Mouse (Mus musculus): ENCODE data around the gene Rnf141. TPM values are rescaled to one million over a fixed set of nuclear protein-coding genes. Genes with fewer than 3 reads are reported as not detected.

The Rnf141 gene
- polyA plus RNA-seq, 1 experiment: 16.6 TPM

DNA sequence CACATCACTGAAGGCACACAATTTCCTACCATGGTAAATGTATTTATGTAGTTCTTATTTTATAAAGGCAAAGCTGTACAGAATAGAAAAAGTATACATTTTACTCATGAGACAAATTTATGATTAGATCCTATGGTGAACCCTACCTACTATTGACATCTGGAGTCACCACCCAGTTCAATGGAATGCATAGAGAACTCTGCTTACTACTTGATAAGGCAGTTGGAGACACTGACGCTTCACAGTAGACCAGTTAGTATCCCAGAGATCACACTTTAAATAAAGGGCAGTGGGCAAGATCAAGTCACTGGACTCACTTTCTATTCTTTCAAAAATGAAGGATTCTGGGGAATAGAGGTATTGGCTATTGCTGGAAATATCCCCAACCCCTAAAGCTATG is 30.3 kb downstream of the Rnf141 start:
- 100% methylated on average over 1 of the region's 1 CpGs for WGBS
- no peaks in the 10 kb centered on the region for H3K27me3 ChIP-seq (ENCODE audit: control insufficient read depth, insufficient read depth, low read length)
- no peak for TF ChIP-seq POLR2A (IDR thresholded peaks at IDR 0.05; ENCODE audit: control insufficient read depth, extremely low read depth, insufficient read depth, low read length, poor library complexity)
- TF ChIP-seq CTCF (IDR thresholded peaks at IDR 0.05; ENCODE audit: borderline replicate concordance, control insufficient read depth, extremely low read depth, insufficient read depth, low read length, poor library complexity): no peak
- H3K4me1 ChIP-seq (replicated peaks; ENCODE audit: control insufficient read depth, insufficient read depth, low read length): no peaks in the 10 kb centered on the region
- H3K36me3 ChIP-seq (ENCODE audit: control insufficient read depth, insufficient read depth, low read length): no peaks in the 10 kb centered on the region
- H3K4me3 ChIP-seq (ENCODE audit: control insufficient read depth, insufficient read depth, low read length): no peak overlapping the region
- no peak for DNase-seq
- no peak overlapping the region for H3K27ac ChIP-seq (ENCODE audit: control insufficient read depth, insufficient read depth, low read length)

DNA sequence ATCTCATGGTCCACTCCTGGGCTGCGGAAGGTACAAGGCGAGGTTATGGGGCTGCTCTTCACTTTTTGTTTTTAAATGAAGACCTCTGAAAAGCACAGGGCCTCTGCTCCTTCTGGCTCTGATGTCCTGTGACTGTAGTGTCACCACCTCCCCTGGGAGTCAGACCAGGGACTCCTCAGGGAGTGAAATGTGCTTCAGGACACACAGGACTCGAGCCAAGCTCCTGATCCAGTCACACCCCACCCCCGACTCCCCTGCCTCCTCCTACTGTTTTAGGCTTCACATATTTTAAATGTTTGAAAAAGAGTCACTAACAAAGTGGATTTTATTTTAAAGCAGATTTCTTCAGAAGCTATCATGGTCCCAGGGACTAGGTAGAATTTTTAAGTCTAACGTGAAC is 32.7 kb downstream of the Rnf141 start:
- Histone ChIP-seq H3K4me3 (ENCODE audit: control insufficient read depth, insufficient read depth, low read length) (no peak overlapping the region), H3K36me3 (ENCODE audit: control insufficient read depth, insufficient read depth, low read length) (no peaks in the 10 kb centered on the region), H3K27ac (ENCODE audit: control insufficient read depth, insufficient read depth, low read length) (no peak overlapping the region), H3K27me3 (ENCODE audit: control insufficient read depth, insufficient read depth, low read length) (no peaks in the 10 kb centered on the region), H3K4me1 (replicated peaks; ENCODE audit: control insufficient read depth, insufficient read depth, low read length) (no peaks in the 10 kb centered on the region)
- no peak for DNase-seq
- 93% methylated on average over 5 of the region's 5 CpGs for WGBS
- TF ChIP-seq CTCF (IDR thresholded peaks at IDR 0.05; ENCODE audit: borderline replicate concordance, control insufficient read depth, extremely low read depth, insufficient read depth, low read length, poor library complexity) (no peak), POLR2A (IDR thresholded peaks at IDR 0.05; ENCODE audit: control insufficient read depth, extremely low read depth, insufficient read depth, low read length, poor library complexity) (no peak)

DNA sequence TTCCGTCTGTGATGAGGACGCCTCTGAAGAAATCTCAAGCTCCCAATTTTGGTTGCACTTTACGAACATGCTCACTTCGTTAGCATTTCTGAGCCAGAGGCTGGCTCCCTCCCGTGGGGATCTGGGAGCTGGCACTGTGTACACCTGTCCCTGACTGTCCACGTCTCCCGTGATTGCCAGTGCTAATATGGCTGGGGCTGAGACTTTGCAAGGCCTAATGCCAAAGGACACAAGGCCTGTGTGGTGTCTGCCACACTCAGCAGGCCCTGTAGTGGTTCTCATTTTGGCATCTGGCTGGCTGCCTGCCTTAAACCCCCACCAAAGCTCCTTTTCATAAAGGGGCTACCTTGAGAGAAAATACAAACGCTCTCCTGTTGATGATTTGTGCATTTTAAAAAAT is 33.3 kb downstream of the Rnf141 start:
- Histone ChIP-seq H3K4me3 (ENCODE audit: control insufficient read depth, insufficient read depth, low read length) (no peak overlapping the region), H3K27me3 (ENCODE audit: control insufficient read depth, insufficient read depth, low read length) (no peaks in the 10 kb centered on the region), H3K27ac (ENCODE audit: control insufficient read depth, insufficient read depth, low read length) (no peak overlapping the region), H3K4me1 (replicated peaks; ENCODE audit: control insufficient read depth, insufficient read depth, low read length) (no peaks in the 10 kb centered on the region), H3K36me3 (ENCODE audit: control insufficient read depth, insufficient read depth, low read length) (no peaks in the 10 kb centered on the region)
- TF ChIP-seq POLR2A (IDR thresholded peaks at IDR 0.05; ENCODE audit: control insufficient read depth, extremely low read depth, insufficient read depth, low read length, poor library complexity) (no peak), CTCF (IDR thresholded peaks at IDR 0.05; ENCODE audit: borderline replicate concordance, control insufficient read depth, extremely low read depth, insufficient read depth, low read length, poor library complexity) (no peak)
- 95% methylated on average over 8 of the region's 8 CpGs for WGBS
- no peak for DNase-seq

DNA sequence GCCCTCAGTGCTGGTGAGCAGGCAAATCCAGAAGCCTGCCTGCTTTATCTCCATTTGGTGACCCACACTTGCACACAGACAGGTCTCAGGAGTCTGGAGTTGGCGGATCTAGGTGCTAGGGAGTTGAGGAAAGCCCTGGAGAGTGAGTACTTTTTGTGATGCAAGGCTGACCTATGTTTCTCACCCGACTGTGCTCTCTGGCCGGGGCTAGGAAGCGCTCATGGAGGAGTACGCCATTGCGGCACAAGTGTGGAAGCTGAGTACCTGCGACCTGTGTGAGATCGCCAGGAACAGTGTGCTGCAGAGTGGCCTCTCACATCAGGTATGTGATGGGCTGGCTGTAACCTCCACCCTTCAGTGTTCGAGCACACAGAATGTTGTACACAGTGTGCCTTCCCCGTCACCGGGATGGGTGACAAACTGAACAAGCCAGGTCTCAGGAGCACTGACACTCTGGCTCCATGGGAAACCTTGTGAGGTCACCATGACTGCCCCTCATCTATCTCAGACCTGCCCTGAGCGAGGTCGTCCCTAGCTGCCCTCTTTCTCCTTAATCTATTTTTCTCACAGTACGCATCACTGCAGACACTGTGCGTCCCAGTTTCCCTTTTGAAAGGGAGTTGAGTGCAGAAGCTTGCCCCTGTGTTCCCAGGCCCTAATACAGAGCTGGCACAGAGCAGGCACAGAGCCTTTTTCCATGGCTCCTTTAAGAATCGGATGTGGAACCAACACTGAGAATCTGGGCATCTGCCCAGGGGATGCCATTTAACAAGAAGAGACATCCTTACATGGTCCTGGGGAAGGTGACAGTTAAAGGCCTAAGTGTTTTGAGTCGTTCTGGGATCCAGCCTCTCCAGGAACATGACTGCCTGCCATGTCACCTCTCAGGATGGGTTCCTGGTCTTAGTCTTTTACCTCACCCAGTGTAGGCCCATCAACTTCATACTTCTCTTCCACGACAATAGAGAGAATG is 34.4 kb downstream of the Rnf141 start:
- no peak overlapping the region for H3K27ac ChIP-seq (ENCODE audit: control insufficient read depth, insufficient read depth, low read length)
- H3K4me3 ChIP-seq (ENCODE audit: control insufficient read depth, insufficient read depth, low read length): no peak overlapping the region
- no peaks in the 10 kb centered on the region for H3K36me3 ChIP-seq (ENCODE audit: control insufficient read depth, insufficient read depth, low read length)
- no peak for TF ChIP-seq POLR2A (IDR thresholded peaks at IDR 0.05; ENCODE audit: control insufficient read depth, extremely low read depth, insufficient read depth, low read length, poor library complexity)
- TF ChIP-seq CTCF (IDR thresholded peaks at IDR 0.05; ENCODE audit: borderline replicate concordance, control insufficient read depth, extremely low read depth, insufficient read depth, low read length, poor library complexity): no peak
- no peaks in the 10 kb centered on the region for H3K4me1 ChIP-seq (replicated peaks; ENCODE audit: control insufficient read depth, insufficient read depth, low read length)
- no peaks in the 10 kb centered on the region for H3K27me3 ChIP-seq (ENCODE audit: control insufficient read depth, insufficient read depth, low read length)
- 96% methylated on average over 18 of the region's 18 CpGs for WGBS
- DNase-seq: no peak

DNA sequence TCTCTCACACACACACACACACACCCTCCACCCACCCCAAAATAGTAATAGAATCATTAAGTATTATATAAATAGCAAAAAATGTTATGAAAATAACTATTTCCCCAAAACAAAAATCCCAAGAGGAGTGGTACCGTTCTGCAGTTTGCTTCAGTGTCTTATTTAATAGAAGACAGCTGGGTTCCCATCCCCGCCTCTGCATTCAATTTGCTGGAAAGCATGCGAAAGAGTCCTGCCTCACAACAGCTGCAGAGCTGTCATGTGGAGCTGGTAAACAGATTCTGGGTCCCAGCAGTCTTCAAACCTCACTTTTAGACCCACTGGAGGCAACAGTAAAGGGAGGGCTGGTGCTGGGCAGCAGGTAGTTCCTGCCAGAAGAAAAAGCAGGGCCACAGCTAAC is 35.3 kb downstream of the Rnf141 start:
- WGBS: 89% methylated on average over 3 of the region's 3 CpGs
- Histone ChIP-seq H3K36me3 (ENCODE audit: control insufficient read depth, insufficient read depth, low read length) (no peaks in the 10 kb centered on the region), H3K4me1 (replicated peaks; ENCODE audit: control insufficient read depth, insufficient read depth, low read length) (no peaks in the 10 kb centered on the region), H3K4me3 (ENCODE audit: control insufficient read depth, insufficient read depth, low read length) (no peak overlapping the region), H3K27me3 (ENCODE audit: control insufficient read depth, insufficient read depth, low read length) (no peaks in the 10 kb centered on the region), H3K27ac (ENCODE audit: control insufficient read depth, insufficient read depth, low read length) (no peak overlapping the region)
- TF ChIP-seq POLR2A (IDR thresholded peaks at IDR 0.05; ENCODE audit: control insufficient read depth, extremely low read depth, insufficient read depth, low read length, poor library complexity) (no peak), CTCF (IDR thresholded peaks at IDR 0.05; ENCODE audit: borderline replicate concordance, control insufficient read depth, extremely low read depth, insufficient read depth, low read length, poor library complexity) (no peak)
- no peak for DNase-seq

DNA sequence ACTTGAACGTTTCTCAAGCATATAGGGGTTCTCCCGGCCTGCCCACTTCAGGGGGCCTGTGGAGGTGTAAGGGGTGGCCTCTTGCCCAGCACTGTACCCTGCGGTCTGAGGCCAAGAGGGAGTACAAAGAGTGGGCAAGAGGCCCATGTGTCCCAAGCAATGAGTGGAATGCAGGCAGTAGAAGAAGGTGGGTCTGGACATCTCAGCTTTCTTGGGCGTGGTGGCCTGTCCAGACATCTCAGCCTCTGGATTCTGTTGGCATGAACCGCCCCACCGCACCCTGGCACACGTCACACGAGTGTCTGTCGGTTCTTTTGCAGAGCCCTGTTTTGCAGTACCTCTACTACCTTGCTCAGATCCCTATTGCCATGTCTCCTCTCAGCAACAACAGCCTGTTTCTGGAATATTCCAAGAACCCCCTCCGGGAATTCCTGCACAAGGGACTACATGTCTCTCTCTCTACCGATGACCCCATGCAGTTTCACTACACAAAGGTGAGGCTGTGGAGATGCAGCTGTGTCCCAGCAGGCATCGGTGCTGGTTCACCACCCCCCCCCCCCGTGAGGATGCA is 36.7 kb downstream of the Rnf141 start:
- WGBS: 95% methylated on average over 13 of the region's 13 CpGs
- H3K4me3 ChIP-seq (ENCODE audit: control insufficient read depth, insufficient read depth, low read length): no peak overlapping the region

More for the DNA sequence above, 36.7 kb downstream of the Rnf141 start:
- no peak for DNase-seq
- Histone ChIP-seq H3K4me1 (replicated peaks; ENCODE audit: control insufficient read depth, insufficient read depth, low read length) (no peaks in the 10 kb centered on the region), H3K27ac (ENCODE audit: control insufficient read depth, insufficient read depth, low read length) (no peak overlapping the region), H3K27me3 (ENCODE audit: control insufficient read depth, insufficient read depth, low read length) (no peaks in the 10 kb centered on the region), H3K36me3 (ENCODE audit: control insufficient read depth, insufficient read depth, low read length) (no peaks in the 10 kb centered on the region)
- TF ChIP-seq POLR2A (IDR thresholded peaks at IDR 0.05; ENCODE audit: control insufficient read depth, extremely low read depth, insufficient read depth, low read length, poor library complexity): no peak
- TF ChIP-seq CTCF (IDR thresholded peaks at IDR 0.05; ENCODE audit: borderline replicate concordance, control insufficient read depth, extremely low read depth, insufficient read depth, low read length, poor library complexity): no peak
